Mouse (Mus musculus): ENCODE measurements around the gene Fap.

Gene Fap

GRCm38 (mm10) chr2:62459241-62460174 is 114.4 kb downstream of the Fap start:
- DNase-seq = no peak

GRCm38 (mm10) chr2:62458070-62458469 is 115.8 kb downstream of the Fap start:
- no peak for DNase-seq

- DNase-seq = no peak
These were observed 118.9 kb downstream of the Fap start for GRCm38 (mm10) chr2:62454991-62455390.

- no peak for DNase-seq
These were observed 119.8 kb downstream of the Fap start for GRCm38 (mm10) chr2:62454033-62454432.

Measured in kidney, postnatal 25 days (tissue).